Mouse (Mus musculus) hindbrain, embryonic 14.5 days (tissue): Measurements from ENCODE around the gene Mfsd6. TPM values are rescaled to one million over a fixed set of nuclear protein-coding genes. Genes with fewer than 3 reads are reported as not detected.

Experiments
- ATAC-seq: fragments of 200-750 bp; cut with Nextera tagmentation; 2 replicates; pipeline ENCODE4 v1.8.0; 2017; ENCODE audit warnings: moderate number of reproducible peaks, mild to moderate bottlenecking, moderate TSS enrichment, moderate library complexity; ENCODE audit not compliant: low FRiP score
- DNase-seq: peaks from one replicate; pipeline ENCODE4 v3.0.0-alpha.2; 2015; ENCODE audit warnings: low spot score
- H3K27ac ChIP-seq: fragments of 300-500 bp; sonication (generic); 2 replicates; pipeline ENCODE4 v1.5.1; 2014; ENCODE audit warnings: mild to moderate bottlenecking, moderate library complexity
- H3K27me3 ChIP-seq: fragments of 300-500 bp; sonication (generic); 2 replicates; pipeline ENCODE4 v1.6.1; 2014; ENCODE audit warnings: mild to moderate bottlenecking, low read length, mixed read lengths; ENCODE audit not compliant: control insufficient read depth, insufficient read depth
- H3K36me3 ChIP-seq: fragments of 300-500 bp; sonication (generic); replicated peaks from 2 replicates; pipeline ENCODE4 v1.6.1; 2014; ENCODE audit not compliant: control insufficient read depth, insufficient read depth
- H3K4me1 ChIP-seq: fragments of 300-500 bp; sonication (generic); replicated peaks from 2 replicates; pipeline ENCODE4 v1.6.1; 2014; ENCODE audit warnings: antibody characterized with exemption, low read length, mixed read lengths; ENCODE audit not compliant: control insufficient read depth, insufficient read depth
- H3K4me2 ChIP-seq: fragments of 300-500 bp; sonication (generic); replicated peaks from 2 replicates; pipeline ENCODE4 v1.6.1; 2014; ENCODE audit warnings: mild to moderate bottlenecking, moderate library complexity
- H3K4me3 ChIP-seq: fragments of 300-500 bp; sonication (generic); replicated peaks from 2 replicates; pipeline ENCODE4 v1.5.1; 2014; ENCODE audit warnings: mild to moderate bottlenecking, low read length
- H3K9ac ChIP-seq: fragments of 300-500 bp; sonication (generic); 2 replicates; pipeline ENCODE4 v1.6.1; 2014
- H3K9me3 ChIP-seq: fragments of 300-500 bp; sonication (generic); 2 replicates; pipeline ENCODE4 v1.6.1; 2016; ENCODE audit warnings: low read length; ENCODE audit not compliant: control insufficient read depth
- WGBS: fragments of 180-500 bp; shearing (Covaris S2); extraction: QIAGEN DNeasy Blood & Tissue Kit; methylation state at CpG from one replicate; pipeline ENCODE4 v1.1.7; 2014; 5-methylcytosine and 5-hydroxymethylcytosine counted together
- polyA plus RNA-seq: library from polyadenylated mRNA; unstranded; fragments of >200 nt; fragmentation: Nextera tagmentation; extraction: Ambion mirVana; gene quantifications from 2 replicates; pipeline ENCODE4 v1.2.1, GENCODE M21; 2014

The Mfsd6 gene
- polyA plus RNA-seq, 1 experiment from 2014 or later, result 15.8 TPM

DNA sequence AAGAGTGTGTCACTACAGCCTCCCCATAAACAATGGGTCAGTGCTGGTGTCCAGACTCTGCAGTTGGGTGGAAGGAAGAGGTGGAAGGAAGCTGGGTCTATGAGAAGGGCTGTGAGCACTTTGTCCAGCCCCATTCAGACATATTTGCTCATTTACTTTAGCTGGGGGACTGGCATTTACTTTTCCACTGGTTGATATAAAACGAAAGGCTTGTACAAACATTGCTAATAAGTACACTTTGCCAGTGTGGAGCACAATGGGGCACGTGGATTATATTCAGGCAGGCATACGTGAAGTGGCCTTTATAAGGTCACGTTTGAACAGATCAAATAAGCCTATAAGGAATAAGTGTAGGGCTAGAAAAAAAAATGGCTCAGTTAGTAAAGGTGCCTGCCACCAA is 43.7 kb downstream of the Mfsd6 start:
- Histone ChIP-seq H3K9me3 (no peaks in the 10 kb centered on the region), H3K4me1 (no peaks in the 10 kb centered on the region), H3K27me3 (no peaks in the 10 kb centered on the region), H3K9ac (no peak overlapping the region), H3K4me2 (no peak overlapping the region), H3K27ac (no peak overlapping the region), H3K4me3 (no peak overlapping the region), H3K36me3 (no peaks in the 10 kb centered on the region)
- DNase-seq (no peak), ATAC-seq (no peak)
- 88% methylated on average over 4 of the region's 4 CpGs for WGBS

DNA sequence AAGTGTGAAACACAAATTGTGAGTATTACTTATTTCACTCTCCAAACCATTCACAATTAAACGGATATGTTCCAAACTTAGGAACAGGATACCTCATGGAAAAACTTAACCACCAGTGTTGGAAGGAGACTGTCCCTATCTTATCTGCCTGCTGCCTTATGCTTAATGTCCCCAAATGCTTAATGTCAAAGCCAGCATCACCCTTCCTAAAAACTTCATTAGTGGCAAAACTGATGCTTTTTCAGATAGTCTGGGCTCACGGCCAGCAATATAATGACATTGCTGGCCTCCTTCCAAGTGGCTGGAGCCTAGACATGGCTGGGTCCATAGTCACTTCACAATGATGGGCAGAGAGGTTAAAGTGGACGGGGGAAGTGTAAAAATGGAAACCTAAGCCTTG is 50.6 kb downstream of the Mfsd6 start:
- Histone ChIP-seq H3K9ac (no peak overlapping the region), H3K4me2 (no peak overlapping the region)
- 58% methylated on average over 3 of the region's 3 CpGs for WGBS

DNA sequence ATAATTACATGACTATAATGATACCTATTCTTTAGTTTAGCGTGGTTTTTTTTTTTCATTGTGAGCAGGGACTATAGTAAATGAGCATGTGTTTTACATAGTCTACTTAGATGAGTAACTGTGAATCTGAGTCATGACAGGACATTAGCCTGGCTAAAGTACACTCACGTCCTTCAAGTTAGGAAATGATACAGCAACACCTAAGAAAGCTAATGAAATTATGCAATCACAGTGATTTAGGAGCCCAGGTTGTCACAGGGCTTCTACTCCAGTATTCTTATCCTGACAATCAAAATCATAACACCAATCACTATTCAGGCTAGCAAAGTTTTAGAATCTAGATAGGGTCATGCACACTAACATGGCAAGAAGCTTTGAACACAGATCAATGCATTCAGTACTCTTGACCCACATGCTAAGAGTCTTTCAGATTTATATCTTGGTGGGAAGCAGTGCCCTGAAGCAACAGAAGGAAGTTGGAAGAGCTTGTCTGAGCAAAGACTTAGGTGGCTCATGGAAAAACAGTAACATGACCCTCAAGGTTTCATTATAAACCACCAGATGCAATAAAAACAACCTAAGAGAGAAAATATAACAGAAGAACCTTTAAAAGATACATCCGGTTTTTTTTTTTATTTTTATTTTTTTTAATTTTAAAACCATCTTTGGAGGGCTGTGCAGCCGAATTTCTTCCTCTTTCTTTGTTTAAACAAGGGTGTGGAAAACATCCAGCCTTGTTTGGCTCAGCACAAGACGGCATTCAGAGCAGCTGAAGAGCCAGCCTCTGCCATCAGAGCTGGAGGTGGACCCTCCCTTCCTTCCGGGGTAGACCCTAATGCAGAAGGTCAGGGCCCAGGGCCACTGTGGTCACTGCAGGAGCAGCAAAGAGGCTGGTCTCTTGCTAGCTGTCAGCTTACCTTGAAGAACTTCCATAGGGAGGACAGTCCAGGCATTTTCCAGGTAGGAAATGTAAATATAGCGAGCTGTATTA is 51.4 kb downstream of the Mfsd6 start:
- peak; percentile 21; the same call in 1 of the 2 replicates for ATAC-seq
- Histone ChIP-seq H3K36me3 (no peaks in the 10 kb centered on the region), H3K4me1 (peaks cover 3% of the 10 kb centered on the region; the same call in 1 of the 2 replicates), H3K9me3 (no peaks in the 10 kb centered on the region), H3K4me3 (no peak overlapping the region), H3K9ac (no peak overlapping the region), H3K4me2 (no peak overlapping the region), H3K27me3 (no peaks in the 10 kb centered on the region), H3K27ac (no peak overlapping the region)
- whole genome bisulfite sequencing, result 77% methylated on average over 7 of the region's 7 CpGs
- DNase-seq, result no peak

More for the DNA sequence above, 50.6 kb downstream of the Mfsd6 start:
- Histone ChIP-seq H3K4me3 (no peak overlapping the region), H3K27ac (no peak overlapping the region), H3K27me3 (no peaks in the 10 kb centered on the region), H3K36me3 (no peaks in the 10 kb centered on the region), H3K4me1 (peaks cover 3% of the 10 kb centered on the region; the same call in 1 of the 2 replicates), H3K9me3 (no peaks in the 10 kb centered on the region)
- DNase-seq, result peak; percentile 68
- peak; percentile 50; the same call in 1 of the 2 replicates for ATAC-seq

DNA sequence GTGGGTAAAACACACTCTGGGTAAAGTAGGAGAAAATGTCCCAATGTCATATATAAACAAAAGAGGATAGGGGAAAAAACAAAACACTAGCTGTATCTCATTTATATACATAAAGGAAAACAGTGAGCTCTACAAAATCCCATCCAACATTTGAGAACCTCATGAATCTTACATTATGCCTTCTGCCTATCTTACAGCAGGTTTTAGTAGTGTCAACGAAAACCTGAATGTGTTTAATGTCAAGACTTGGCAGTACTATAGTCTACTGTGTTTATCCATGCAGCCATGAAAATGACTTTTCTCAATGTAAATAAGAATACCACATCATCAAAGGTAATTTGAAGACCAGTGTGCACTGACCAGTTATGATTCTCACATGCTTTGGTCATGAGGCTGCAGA is 57.3 kb downstream of the Mfsd6 start:
- no peak overlapping the region for H3K27ac ChIP-seq
- ATAC-seq (no peak), DNase-seq (no peak)
- WGBS, result 90% methylated on average over 1 of the region's 1 CpGs
- no peaks in the 10 kb centered on the region for H3K36me3 ChIP-seq
- H3K4me2 ChIP-seq, result no peak overlapping the region
- no peak overlapping the region for H3K9ac ChIP-seq
- H3K4me3 ChIP-seq, result no peak overlapping the region
- no peaks in the 10 kb centered on the region for H3K4me1 ChIP-seq
- no peaks in the 10 kb centered on the region for H3K27me3 ChIP-seq
- no peaks in the 10 kb centered on the region for H3K9me3 ChIP-seq

DNA sequence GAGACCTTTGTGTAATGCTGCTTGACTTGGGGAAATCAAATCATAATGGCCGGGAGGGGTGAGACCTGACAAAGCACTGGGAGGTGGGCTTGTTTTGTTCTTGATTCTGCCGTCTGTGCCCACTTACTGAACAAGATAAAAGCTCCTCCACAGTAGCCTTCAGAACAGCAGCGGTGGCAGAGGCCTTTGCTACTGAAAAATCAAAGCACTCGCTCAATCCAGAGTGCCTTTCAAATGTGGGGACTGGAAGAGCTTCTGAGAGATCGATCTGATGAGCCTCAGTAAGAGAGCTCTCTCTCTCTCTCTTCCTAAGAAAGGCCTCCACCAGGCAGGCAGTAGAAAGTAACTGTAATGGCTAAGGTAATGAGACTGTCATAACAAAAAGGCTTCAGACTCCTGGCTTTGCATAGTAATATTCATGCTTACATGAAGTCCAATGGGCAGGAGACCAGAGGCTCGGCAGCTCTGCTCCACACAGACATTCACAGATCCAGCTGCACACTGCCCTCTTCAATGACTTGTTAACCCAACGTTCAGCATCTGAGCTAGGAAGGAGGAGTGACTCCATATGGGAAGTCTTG is 58.4 kb downstream of the Mfsd6 start:
- Histone ChIP-seq H3K4me2 (no peak overlapping the region), H3K9ac (no peak overlapping the region), H3K9me3 (0 out of 2 replicates have a peak, but pooled peaks cover 5% of the 10 kb centered on the region), H3K27ac (no peak overlapping the region), H3K4me3 (no peak overlapping the region), H3K27me3 (no peaks in the 10 kb centered on the region), H3K36me3 (no peaks in the 10 kb centered on the region), H3K4me1 (no peaks in the 10 kb centered on the region)
- WGBS, result 29% methylated on average over 7 of the region's 7 CpGs
- no peak for ATAC-seq
- no peak for DNase-seq

DNA sequence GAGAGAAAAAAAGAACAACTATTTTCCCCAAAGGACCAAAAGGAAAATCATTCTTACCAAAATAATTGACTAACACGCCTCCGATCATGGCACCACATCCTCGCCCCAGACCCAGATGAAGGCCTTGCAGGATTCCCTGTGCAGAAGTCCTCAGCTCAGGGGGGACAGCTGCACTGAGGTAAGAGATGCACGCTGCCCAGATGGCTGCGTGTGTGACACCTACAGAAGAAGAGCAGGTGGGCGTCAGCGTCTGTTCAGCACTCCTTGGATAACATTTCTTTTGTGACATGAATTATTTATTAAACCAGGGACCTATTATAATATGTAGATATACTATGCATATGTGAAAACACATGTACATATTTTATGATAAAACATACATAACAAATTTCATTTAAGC is 64.0 kb downstream of the Mfsd6 start:
- no peak for ATAC-seq
- Histone ChIP-seq H3K9me3 (0 out of 2 replicates have a peak, but pooled peaks cover 7% of the 10 kb centered on the region), H3K4me2 (no peak overlapping the region), H3K4me1 (no peaks in the 10 kb centered on the region), H3K9ac (no peak overlapping the region), H3K4me3 (no peak overlapping the region), H3K27me3 (no peaks in the 10 kb centered on the region), H3K36me3 (peaks cover 29% of the 10 kb centered on the region), H3K27ac (no peak overlapping the region)
- no peak for DNase-seq
- WGBS, result 82% methylated on average over 7 of the region's 7 CpGs

DNA sequence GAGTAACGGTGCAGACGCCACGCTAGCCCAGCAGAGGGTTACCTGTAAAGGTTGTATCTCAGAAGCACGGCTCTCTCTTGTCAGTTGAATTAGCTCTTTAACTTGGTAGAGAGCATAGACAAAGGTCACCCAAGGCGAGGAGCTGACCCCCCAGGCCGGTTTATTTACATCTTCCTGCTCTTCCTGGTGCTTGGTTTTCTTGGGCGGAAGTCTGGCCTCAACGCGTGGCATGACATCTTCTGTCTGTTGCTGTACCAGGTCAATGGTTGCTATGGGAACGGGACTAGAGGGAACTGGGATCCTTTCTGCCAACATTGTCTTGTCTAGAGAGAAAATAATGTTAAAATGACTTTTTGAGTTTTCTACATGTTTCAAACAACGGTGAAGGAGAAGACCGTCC is 66.5 kb downstream of the Mfsd6 start:
- WGBS, result 83% methylated on average over 12 of the region's 12 CpGs
- Histone ChIP-seq H3K4me2 (no peak overlapping the region), H3K9ac (no peak overlapping the region), H3K27me3 (no peaks in the 10 kb centered on the region), H3K4me3 (no peak overlapping the region), H3K27ac (no peak overlapping the region), H3K4me1 (no peaks in the 10 kb centered on the region), H3K9me3 (0 out of 2 replicates have a peak, but pooled peaks cover 7% of the 10 kb centered on the region), H3K36me3 (peaks cover 46% of the 10 kb centered on the region)
- DNase-seq, result no peak
- no peak for ATAC-seq

DNA sequence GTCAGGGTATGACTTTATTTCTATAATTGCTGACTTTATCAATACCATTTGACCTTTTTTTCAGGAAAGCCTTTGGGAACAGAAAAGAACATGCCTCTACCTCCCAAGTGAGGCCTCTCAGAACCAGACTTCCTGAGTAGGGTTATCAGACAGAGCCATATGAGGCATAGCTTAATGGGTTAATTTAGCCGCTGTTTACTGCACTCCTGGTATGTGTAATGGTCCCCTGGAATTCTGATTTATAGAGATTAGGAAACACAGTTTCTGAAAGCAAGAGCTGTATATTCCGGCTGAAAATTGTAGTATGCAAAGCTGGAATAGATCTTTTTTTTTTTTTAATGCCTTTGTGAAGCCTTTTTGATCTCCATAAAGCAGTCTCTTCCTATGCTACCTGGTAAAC is 67.0 kb downstream of the Mfsd6 start:
- 85% methylated on average over 2 of the region's 2 CpGs for WGBS
- H3K4me3 ChIP-seq, result no peak overlapping the region
- no peak for DNase-seq
- H3K27ac ChIP-seq, result no peak overlapping the region
- H3K9me3 ChIP-seq, result 0 out of 2 replicates have a peak, but pooled peaks cover 7% of the 10 kb centered on the region
- no peak overlapping the region for H3K4me2 ChIP-seq
- ATAC-seq, result no peak
- no peaks in the 10 kb centered on the region for H3K4me1 ChIP-seq
- peaks cover 46% of the 10 kb centered on the region for H3K36me3 ChIP-seq
- H3K9ac ChIP-seq, result no peak overlapping the region
- no peaks in the 10 kb centered on the region for H3K27me3 ChIP-seq

DNA sequence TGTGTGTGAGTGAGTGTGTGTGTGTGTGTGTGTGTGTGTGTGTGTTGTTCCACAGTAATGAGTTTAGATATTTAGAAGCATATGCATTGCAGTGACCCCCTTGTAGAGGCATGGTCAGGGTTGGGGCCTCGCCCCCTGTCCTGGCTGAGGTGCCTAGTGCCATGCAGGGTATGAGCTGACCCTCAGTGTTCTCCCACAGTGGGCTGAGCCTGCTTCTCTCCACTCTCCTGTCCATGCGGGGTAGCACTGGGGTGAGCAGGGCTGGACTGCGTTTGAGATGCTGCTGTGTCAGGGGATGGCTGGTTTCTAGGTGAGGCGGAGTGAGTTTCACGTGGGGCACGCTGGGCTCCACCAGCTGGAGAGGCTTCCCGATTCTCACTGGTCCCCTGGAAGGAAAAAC is 69.1 kb downstream of the Mfsd6 start:
- no peaks in the 10 kb centered on the region for H3K4me1 ChIP-seq
- H3K4me3 ChIP-seq, result no peak overlapping the region
- H3K36me3 ChIP-seq, result peaks cover 46% of the 10 kb centered on the region
- no peak overlapping the region for H3K4me2 ChIP-seq
- no peaks in the 10 kb centered on the region for H3K27me3 ChIP-seq
- DNase-seq (no peak), ATAC-seq (no peak)
- no peak overlapping the region for H3K27ac ChIP-seq
- WGBS, result 89% methylated on average over 7 of the region's 7 CpGs
- no peaks in the 10 kb centered on the region for H3K9me3 ChIP-seq
- no peak overlapping the region for H3K9ac ChIP-seq
